Mouse (Mus musculus) midbrain, postnatal 0 days (tissue): ENCODE measurements around the gene Zmym6. TPM values are rescaled to one million over a fixed set of nuclear protein-coding genes. Genes with fewer than 3 reads are reported as not detected.
A peak's percentile ranks its signal among the peaks of the same experiment; 100 is the strongest.

Source experiments
- ATAC-seq: fragments of 200-750 bp; cut with Nextera tagmentation; 2 replicates; pipeline ENCODE4 v1.8.0; 2017; ENCODE audit warnings: moderate number of reproducible peaks, mild to moderate bottlenecking, moderate TSS enrichment, moderate library complexity; ENCODE audit not compliant: low FRiP score
- DNase-seq: peaks from one replicate; pipeline ENCODE4 v3.0.0-alpha.2; 2015; ENCODE audit warnings: low spot score
- H3K27ac ChIP-seq: fragments of 300-500 bp; sonication (generic); 2 replicates; pipeline ENCODE4 v1.5.1; 2014; ENCODE audit warnings: low read depth, mild to moderate bottlenecking, low read length, mixed read lengths
- H3K27me3 ChIP-seq: fragments of 300-500 bp; sonication (generic); 2 replicates; pipeline ENCODE4 v1.6.1; 2014; ENCODE audit warnings: low read length, control low read depth, mixed read lengths; ENCODE audit not compliant: insufficient read depth
- H3K36me3 ChIP-seq: fragments of 300-500 bp; sonication (generic); 2 replicates; pipeline ENCODE4 v1.6.1; 2014; ENCODE audit warnings: low read length, control low read depth, mixed read lengths; ENCODE audit not compliant: insufficient read depth
- H3K4me1 ChIP-seq: fragments of 300-500 bp; sonication (generic); 2 replicates; pipeline ENCODE4 v1.6.1; 2014; ENCODE audit warnings: mild to moderate bottlenecking, control low read depth, antibody characterized with exemption, low read length, mixed read lengths; ENCODE audit not compliant: insufficient read depth
- H3K4me2 ChIP-seq: fragments of 300-500 bp; sonication (generic); 2 replicates; pipeline ENCODE4 v1.6.1; 2014; ENCODE audit warnings: low read depth, mild to moderate bottlenecking, low read length, mixed read lengths; ENCODE audit not compliant: poor library complexity, severe bottlenecking
- H3K4me3 ChIP-seq: fragments of 300-500 bp; sonication (generic); 2 replicates; pipeline ENCODE4 v1.5.1; 2014; ENCODE audit warnings: low read depth, mild to moderate bottlenecking, low read length, moderate library complexity
- H3K9ac ChIP-seq: fragments of 300-500 bp; sonication (generic); replicated peaks from 2 replicates; pipeline ENCODE4 v1.6.1; 2014; ENCODE audit warnings: mild to moderate bottlenecking, low read length, moderate library complexity, mixed read lengths; ENCODE audit not compliant: poor library complexity, severe bottlenecking
- H3K9me3 ChIP-seq: fragments of 300-500 bp; sonication (generic); 2 replicates; pipeline ENCODE4 v1.6.1; 2016; ENCODE audit warnings: low read length, control low read depth
- CTCF ChIP-seq: IDR thresholded peaks from 2 replicates; pipeline ENCODE4 v1.5.1; 2016; ENCODE audit warnings: antibody characterized with exemption, mild to moderate bottlenecking
- WGBS: fragments of 180-500 bp; shearing (Covaris S2); extraction: QIAGEN DNeasy Blood & Tissue Kit; methylation state at CpG from one replicate; pipeline ENCODE4 v1.1.7; 2014; 5-methylcytosine and 5-hydroxymethylcytosine counted together
- polyA plus RNA-seq: library from polyadenylated mRNA; unstranded; fragments of >200 nt; fragmentation: Nextera tagmentation; extraction: Ambion mirVana; gene quantifications from 2 replicates; pipeline ENCODE4 v1.2.1, GENCODE M21; 2015
- total RNA-seq: library from RNA; depleted of rRNA; stranded (reverse); fragments of >200 nt; gene quantifications from 2 replicates; pipeline ENCODE4 v1.2.3, GENCODE M21; 2014; rRNA removed

Gene Zmym6
- total and polyA plus RNA-seq, 2 experiments from 2014 or later = 28.2 to 44.3 TPM

DNA sequence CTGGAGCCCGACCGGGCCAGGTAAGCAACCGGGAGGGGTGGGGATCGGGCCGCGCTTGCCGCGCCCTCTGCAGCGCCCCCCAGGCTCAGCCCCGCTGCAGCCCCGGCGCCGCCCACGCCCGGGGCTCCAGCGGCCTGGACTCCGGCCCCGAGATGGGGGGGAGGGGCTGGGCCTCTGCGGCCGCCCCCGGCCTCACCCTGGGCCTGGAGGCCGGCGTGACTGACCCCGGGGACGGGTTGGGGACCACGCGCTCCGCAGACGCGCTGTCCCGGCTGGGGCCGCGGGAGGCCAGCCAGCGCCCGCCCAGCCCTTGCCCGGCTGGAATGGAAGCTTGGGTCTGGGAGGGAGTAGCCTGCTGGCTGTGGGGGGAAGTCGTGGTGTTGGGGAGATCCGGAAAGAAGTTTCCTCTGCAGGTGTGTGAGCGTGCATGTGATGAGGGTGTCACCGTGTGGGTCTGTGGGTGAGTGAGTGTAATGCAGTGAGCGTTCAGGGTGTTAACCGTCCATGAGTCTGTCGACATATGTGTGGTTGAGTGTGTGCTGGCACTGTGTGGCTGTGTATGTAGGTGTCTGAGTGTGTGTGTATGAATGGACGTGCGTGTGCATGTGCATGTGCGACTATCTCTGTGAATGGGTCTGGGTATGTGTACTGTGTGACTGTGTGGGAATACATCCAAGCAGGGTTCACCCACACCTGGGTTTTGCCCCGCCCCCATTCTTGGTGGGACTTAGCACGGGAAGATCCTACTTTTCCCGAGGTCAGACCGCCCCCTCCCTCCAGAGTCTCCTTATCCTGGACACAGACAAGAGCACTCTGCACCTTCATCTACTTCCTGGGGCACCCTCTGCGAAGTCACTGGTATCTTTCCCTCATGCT, 92.4 kb downstream of the Zmym6 start:
- peak overlapping the region; percentile 78 for H3K27ac ChIP-seq
- H3K9me3 ChIP-seq = no peaks in the 10 kb centered on the region
- H3K27me3 ChIP-seq = no peaks in the 10 kb centered on the region
- TF ChIP-seq CTCF = no peak
- ATAC-seq = peak; percentile 53
- 4% methylated on average over 39 of the region's 51 CpGs for WGBS
- DNase-seq = peak; percentile 34
- H3K9ac ChIP-seq = peak overlapping the region; percentile 94
- peaks cover 21% of the 10 kb centered on the region; the same call in 1 of the 2 replicates for H3K4me1 ChIP-seq
- H3K4me2 ChIP-seq = peak overlapping the region; percentile 94
- peak overlapping the region; percentile 97 for H3K4me3 ChIP-seq
- H3K36me3 ChIP-seq = no peaks in the 10 kb centered on the region

DNA sequence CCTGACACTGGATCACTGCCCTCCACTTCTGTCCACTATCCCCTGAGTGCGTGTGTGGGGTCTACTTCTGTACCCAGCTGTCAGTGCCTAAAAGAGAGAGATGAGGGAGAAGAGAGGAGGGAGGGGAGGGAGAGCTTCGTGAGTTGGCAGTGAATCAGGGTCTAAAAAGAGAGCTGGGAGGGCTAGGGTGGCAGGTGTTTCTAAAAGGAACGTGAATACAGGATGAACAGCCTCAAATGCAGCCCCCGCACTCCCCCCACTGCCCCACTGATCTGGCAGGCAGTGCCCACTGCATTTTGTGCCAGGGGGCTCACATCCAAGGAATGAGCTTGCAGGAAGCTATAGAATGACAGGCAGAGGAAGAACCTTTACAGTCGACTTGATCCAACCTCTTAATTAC, 93.7 kb downstream of the Zmym6 start:
- no peaks in the 10 kb centered on the region for H3K9me3 ChIP-seq
- DNase-seq (peak; percentile 62), ATAC-seq (no peak)
- H3K4me2 ChIP-seq = peak overlapping the region; percentile 38
- no peaks in the 10 kb centered on the region for H3K27me3 ChIP-seq
- no peak overlapping the region; the same call in 1 of the 2 replicates for H3K9ac ChIP-seq
- no peak overlapping the region for H3K4me3 ChIP-seq
- no peak overlapping the region for H3K27ac ChIP-seq
- H3K4me1 ChIP-seq = peaks cover 21% of the 10 kb centered on the region; the same call in 1 of the 2 replicates
- WGBS = 24% methylated on average over 5 of the region's 5 CpGs
- no peaks in the 10 kb centered on the region for H3K36me3 ChIP-seq
- no peak for TF ChIP-seq CTCF

DNA sequence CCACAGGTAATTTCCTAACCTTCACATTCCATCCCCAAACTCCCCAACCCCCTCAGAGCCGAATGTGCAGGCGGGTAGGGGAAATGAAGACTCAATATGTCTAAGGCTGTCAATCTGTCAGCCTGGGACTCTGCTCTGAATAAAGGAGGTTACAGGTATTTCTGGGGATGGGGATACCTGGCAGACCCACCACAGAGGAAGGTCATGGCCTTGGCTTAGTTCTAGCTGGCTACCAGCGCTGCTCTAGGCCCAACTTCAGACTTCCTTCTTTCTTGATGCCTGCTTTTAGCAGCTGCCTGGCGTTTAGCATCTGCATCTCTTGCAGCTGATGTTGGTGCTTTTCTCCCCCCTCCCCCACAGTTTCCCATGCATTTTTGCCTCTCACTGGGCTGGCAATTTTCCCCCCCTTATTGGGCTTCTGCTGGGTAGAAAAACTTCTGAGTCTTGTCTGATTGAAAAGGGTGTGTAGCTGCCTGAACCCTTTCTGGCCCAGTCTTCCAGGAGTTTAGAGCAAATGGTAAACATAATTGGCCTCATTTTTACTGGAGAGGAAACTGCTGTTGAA, 94.2 kb downstream of the Zmym6 start:
- Histone ChIP-seq H3K36me3 (no peaks in the 10 kb centered on the region), H3K9ac (peak overlapping the region; percentile 29; the same call in 1 of the 2 replicates), H3K4me1 (peaks cover 21% of the 10 kb centered on the region; the same call in 1 of the 2 replicates), H3K27ac (no peak overlapping the region), H3K9me3 (no peaks in the 10 kb centered on the region), H3K4me2 (peak overlapping the region; percentile 38), H3K4me3 (no peak overlapping the region), H3K27me3 (no peaks in the 10 kb centered on the region)
- no peak for DNase-seq
- WGBS = 37% methylated on average over 4 of the region's 4 CpGs
- ATAC-seq = no peak
- TF ChIP-seq CTCF = no peak

DNA sequence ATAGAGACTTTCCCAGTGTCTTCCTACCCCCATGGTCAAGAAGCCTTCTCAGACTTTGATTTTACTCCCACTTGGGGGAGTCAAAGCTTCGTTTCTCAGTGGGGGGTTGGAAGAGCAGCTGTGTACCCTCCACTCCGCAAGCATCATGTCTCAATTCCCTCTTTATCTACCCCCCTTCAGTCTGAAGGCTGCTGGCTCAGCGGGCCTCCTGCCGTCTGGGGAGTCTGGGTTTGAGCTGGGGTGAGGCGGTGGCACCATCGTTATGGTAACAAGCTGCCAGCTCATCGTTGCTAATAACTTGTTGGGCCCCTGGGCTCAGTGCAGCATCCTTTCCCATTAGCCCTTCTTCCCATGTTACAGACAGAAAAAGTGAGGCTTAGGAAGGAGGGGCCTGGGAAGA, 94.9 kb downstream of the Zmym6 start:
- DNase-seq (no peak), ATAC-seq (no peak)
- no peak for TF ChIP-seq CTCF
- H3K4me2 ChIP-seq = peak overlapping the region; percentile 7
- peak overlapping the region; percentile 9; the same call in 1 of the 2 replicates for H3K9ac ChIP-seq
- no peak overlapping the region for H3K4me3 ChIP-seq
- peaks cover 21% of the 10 kb centered on the region; the same call in 1 of the 2 replicates for H3K4me1 ChIP-seq
- 8% methylated on average over 7 of the region's 7 CpGs for WGBS
- H3K27ac ChIP-seq = no peak overlapping the region
- no peaks in the 10 kb centered on the region for H3K36me3 ChIP-seq
- H3K27me3 ChIP-seq = no peaks in the 10 kb centered on the region
- H3K9me3 ChIP-seq = no peaks in the 10 kb centered on the region

DNA sequence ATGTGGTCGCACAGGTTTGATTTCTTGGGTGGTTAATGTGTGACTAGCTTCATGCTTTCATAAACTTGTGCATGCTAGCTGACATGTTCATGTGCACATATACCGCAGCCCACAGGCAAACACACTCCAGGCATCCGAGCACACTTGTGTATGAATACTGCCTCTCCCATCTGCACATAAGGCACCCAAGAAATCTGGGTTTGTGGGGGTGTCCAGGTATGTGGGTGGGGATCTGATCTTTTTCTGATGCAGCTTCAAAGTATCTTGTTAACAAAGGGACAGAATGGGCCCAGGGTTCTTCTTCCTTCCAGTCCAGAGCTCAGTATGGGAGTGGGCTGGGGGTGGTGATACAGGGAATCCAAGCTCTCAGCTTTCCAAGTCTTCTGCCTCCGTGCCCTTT, 95.4 kb downstream of the Zmym6 start:
- Histone ChIP-seq H3K9ac (peak overlapping the region; percentile 46; the same call in 1 of the 2 replicates), H3K4me2 (peak overlapping the region; percentile 37), H3K27me3 (no peaks in the 10 kb centered on the region), H3K9me3 (no peaks in the 10 kb centered on the region), H3K4me1 (peaks cover 19% of the 10 kb centered on the region; the same call in 1 of the 2 replicates), H3K27ac (no peak overlapping the region), H3K36me3 (no peaks in the 10 kb centered on the region), H3K4me3 (no peak overlapping the region)
- TF ChIP-seq CTCF = no peak
- ATAC-seq (no peak), DNase-seq (no peak)
- 67% methylated on average over 4 of the region's 4 CpGs for WGBS

DNA sequence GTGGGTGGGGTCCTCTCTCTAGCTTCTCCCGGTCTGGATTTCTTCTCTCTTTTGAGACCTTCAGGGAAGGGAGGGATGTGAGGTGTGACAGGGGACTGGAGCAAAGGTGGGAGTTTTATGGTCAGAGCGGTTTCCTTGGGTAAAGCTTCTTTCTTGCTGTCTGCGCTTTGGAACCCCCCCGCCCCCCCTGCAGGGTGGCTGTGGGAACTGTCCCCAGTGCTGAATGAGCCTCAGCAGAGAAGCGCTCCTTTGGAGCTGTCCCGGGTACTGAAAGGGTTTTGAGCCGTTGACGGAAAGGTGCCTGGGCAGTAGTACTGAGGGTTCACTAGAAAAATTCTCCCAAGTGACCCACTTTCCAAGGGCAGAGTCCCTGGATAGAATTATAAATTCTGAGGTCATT, 96.3 kb downstream of the Zmym6 start:
- ATAC-seq (no peak), DNase-seq (peak; percentile 51)
- Histone ChIP-seq H3K27ac (no peak overlapping the region), H3K4me3 (no peak overlapping the region; the same call in 1 of the 2 replicates), H3K9me3 (no peaks in the 10 kb centered on the region), H3K4me2 (peak overlapping the region; percentile 37), H3K27me3 (no peaks in the 10 kb centered on the region), H3K9ac (peak overlapping the region; percentile 46; the same call in 1 of the 2 replicates), H3K4me1 (peaks cover 14% of the 10 kb centered on the region; the same call in 1 of the 2 replicates), H3K36me3 (no peaks in the 10 kb centered on the region)
- WGBS = 10% methylated on average over 8 of the region's 8 CpGs
- 0 out of 2 replicates have a peak, but pooled peaks have one; percentile 6 for TF ChIP-seq CTCF

Other genes with a start within 250 kb of the Zmym6 start
- 56.0 and 68.5 TPM in 2 replicates for gene Zmym4, start 109.2 kb upstream of the Zmym6 start, total RNA-seq
- 17.3 and 22.3 TPM in 2 replicates for gene Zmym4, start 109.2 kb upstream of the Zmym6 start, polyA plus RNA-seq
- 157 and 229 TPM in 2 replicates for gene Sfpq, start 56.1 kb upstream of the Zmym6 start, total RNA-seq
- gene Sfpq, start 56.1 kb upstream of the Zmym6 start, polyA plus RNA-seq = 47.5 and 63.2 TPM in 2 replicates
- gene Zmym1, start 16.2 kb upstream of the Zmym6 start, total RNA-seq = 16.8 and 18.3 TPM in 2 replicates
- gene Zmym1, start 16.2 kb upstream of the Zmym6 start, polyA plus RNA-seq = 16.6 and 16.9 TPM in 2 replicates
- gene Tmem35b, start 46.3 kb downstream of the Zmym6 start, total RNA-seq = 2.4 and 5.4 TPM in 2 replicates
- 12.8 and 14.0 TPM in 2 replicates for gene Tmem35b, start 46.3 kb downstream of the Zmym6 start, polyA plus RNA-seq
- gene Dlgap3, start 91.8 kb downstream of the Zmym6 start, total RNA-seq = 131 and 156 TPM in 2 replicates
- 34.5 and 34.8 TPM in 2 replicates for gene Dlgap3, start 91.8 kb downstream of the Zmym6 start, polyA plus RNA-seq
- 26.3 and 38.3 TPM in 2 replicates for gene Smim12, start 166.4 kb downstream of the Zmym6 start, total RNA-seq
- 50.7 and 56.6 TPM in 2 replicates for gene Smim12, start 166.4 kb downstream of the Zmym6 start, polyA plus RNA-seq
- gene Gja4, start 236.7 kb downstream of the Zmym6 start, total RNA-seq = 24.8 and 25.8 TPM in 2 replicates
- gene Gja4, start 236.7 kb downstream of the Zmym6 start, polyA plus RNA-seq = 21.9 and 26.5 TPM in 2 replicates